Mouse (Mus musculus) brain, embryonic 14.5 days (tissue): ENCODE measurements around the gene Creld1. TPM values are rescaled to one million over a fixed set of nuclear protein-coding genes. Genes with fewer than 3 reads are reported as not detected.

Source experiments
- DNase-seq: peaks from one replicate; pipeline ENCODE4 v3.0.0-alpha.2; 2011; ENCODE audit warnings: low read depth
- CTCF ChIP-seq: fragments of 200-500 bp; IDR thresholded peaks from 2 replicates; pipeline ENCODE4 v1.5.1; 2012; ENCODE audit warnings: inconsistent platforms, mild to moderate bottlenecking, moderate library complexity, borderline replicate concordance; ENCODE audit not compliant: insufficient read depth, insufficient read length; ENCODE audit errors: extremely low read depth
- POLR2A ChIP-seq: fragments of 200-500 bp; IDR thresholded peaks from 2 replicates; pipeline ENCODE4 v1.6.1; 2012; ENCODE audit warnings: mild to moderate bottlenecking, inconsistent platforms, borderline replicate concordance; ENCODE audit not compliant: poor library complexity, insufficient read depth, insufficient read length, severe bottlenecking; ENCODE audit errors: extremely low read depth
- polyA plus RNA-seq: library from polyadenylated mRNA; depleted of rRNA; stranded (reverse); fragments of >200 nt; gene quantifications from 2 replicates; pipeline ENCODE4 v1.2.3, GENCODE M21; 2012

Gene Creld1
- polyA plus RNA-seq, 1 experiment, result 42.2 TPM

GRCm38 (mm10) chr6:113455007-113455406 lies 28.1 kb upstream of the Creld1 start:
- DNase-seq, result no peak
- no peak for TF ChIP-seq POLR2A
- no peak for TF ChIP-seq CTCF

GRCm38 (mm10) chr6:113457952-113458534 lies 25.1 kb upstream of the Creld1 start, which contains the start of gene Il17re:
Il17re (plus strand) TSS chr6:113458484.
- no peak for TF ChIP-seq POLR2A
- TF ChIP-seq CTCF, result no peak
- no peak for DNase-seq

- no peak for DNase-seq
- no peak for TF ChIP-seq CTCF
- no peak for TF ChIP-seq POLR2A
These were observed 24.5 kb upstream of the Creld1 start for GRCm38 (mm10) chr6:113458635-113459034.

GRCm38 (mm10) chr6:113464040-113464439 lies 19.1 kb upstream of the Creld1 start:
- TF ChIP-seq POLR2A, result no peak
- TF ChIP-seq CTCF, result no peak
- no peak for DNase-seq

GRCm38 (mm10) chr6:113465602-113466001 lies 17.5 kb upstream of the Creld1 start:
- TF ChIP-seq CTCF, result peak; percentile 33; the same call in 1 of the 2 replicates
- TF ChIP-seq POLR2A, result no peak
- no peak for DNase-seq

GRCm38 (mm10) chr6:113468512-113468911 lies 14.6 kb upstream of the Creld1 start:
- TF ChIP-seq POLR2A (no peak), CTCF (no peak)
- DNase-seq, result no peak

GRCm38 (mm10) chr6:113469021-113469420 lies 14.1 kb upstream of the Creld1 start:
- TF ChIP-seq POLR2A, result no peak
- TF ChIP-seq CTCF, result peak; percentile 81
- peak; percentile 69 for DNase-seq

GRCm38 (mm10) chr6:113469432-113469831 lies 13.7 kb upstream of the Creld1 start:
- peak; percentile 77 for DNase-seq
- TF ChIP-seq POLR2A, result no peak
- peak; percentile 81 for TF ChIP-seq CTCF

GRCm38 (mm10) chr6:113471297-113471936 lies 11.7 kb upstream of the Creld1 start, which contains the start of gene Il17rc:
Il17rc (plus strand) TSS chr6:113471427.
- no peak for DNase-seq
- TF ChIP-seq CTCF (no peak), POLR2A (no peak)

GRCm38 (mm10) chr6:113472061-113472460 lies 11.0 kb upstream of the Creld1 start:
- no peak for TF ChIP-seq CTCF
- TF ChIP-seq POLR2A, result no peak

GRCm38 (mm10) chr6:113473246-113473645 lies 9.9 kb upstream of the Creld1 start:
- DNase-seq, result no peak
- TF ChIP-seq POLR2A, result no peak
- no peak for TF ChIP-seq CTCF

More at GRCm38 (mm10) chr6:113472061-113472460, 11.0 kb upstream of the Creld1 start:
- no peak for DNase-seq

GRCm38 (mm10) chr6:113473715-113474114 lies 9.4 kb upstream of the Creld1 start:
- no peak for TF ChIP-seq CTCF
- no peak for TF ChIP-seq POLR2A
- no peak for DNase-seq
